Mouse (Mus musculus): Measurements from ENCODE around the gene Gm14444. TPM values are rescaled to one million over a fixed set of nuclear protein-coding genes. Genes with fewer than 3 reads are reported as not detected.

Gene Gm14444
- polyA plus RNA-seq (2014; fragmentation: Illumina TruSeq; extraction: RNeasy Lipid Tissue Mini Kit (QIAGEN cat#74804); ENCODE audit: low read depth, low replicate concordance): 0.61 TPM

GRCm38 (mm10) chr2:175010022-175010421 lies at the start of gene Gm14444:
TSS of gene Gm14444 (plus strand) at chr2:175010241.

DNA sequence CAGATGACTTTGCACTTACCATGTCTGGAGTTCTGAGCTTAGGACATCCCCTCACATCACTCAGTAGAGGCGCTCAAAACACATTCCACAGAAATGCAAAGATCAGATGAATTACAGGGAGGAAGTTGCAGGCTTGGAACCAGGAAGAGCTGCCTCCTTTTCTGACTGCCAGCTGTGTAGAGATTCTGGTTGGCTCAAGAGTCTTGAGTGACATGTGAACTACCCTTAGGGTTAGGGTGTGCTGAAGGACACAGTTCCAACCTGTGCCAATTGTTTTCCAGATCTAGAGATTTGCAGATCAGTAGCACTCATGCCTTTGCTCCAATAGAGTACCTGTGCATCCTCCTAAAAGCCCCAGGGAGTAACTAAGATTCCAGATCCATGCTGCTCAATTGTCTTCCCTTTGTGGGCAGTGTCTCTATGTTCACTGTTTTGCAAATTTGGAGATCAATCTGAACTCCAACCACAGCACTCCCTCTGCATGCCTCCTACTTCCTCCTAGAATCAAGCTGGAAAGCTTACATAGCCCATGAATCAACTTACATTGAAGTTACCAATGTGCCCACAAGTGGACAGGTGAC lies 57.7 kb downstream of the Gm14444 start, which contains the start of gene Gm14393:
Gm14393 (minus strand) TSS at position 101 of the 581 bp plus-strand sequence.

Other genes starting within 250 kb of the Gm14444 start
- 8.4 TPM for gene Edn3, start 249.6 kb upstream of the Gm14444 start, polyA plus RNA-seq (2014; fragmentation: Illumina TruSeq; extraction: RNeasy Lipid Tissue Mini Kit (QIAGEN cat#74804); ENCODE audit: low read depth, low replicate concordance)
- gene Gm14393, start 57.5 kb downstream of the Gm14444 start, polyA plus RNA-seq (2014; fragmentation: Illumina TruSeq; extraction: RNeasy Lipid Tissue Mini Kit (QIAGEN cat#74804); ENCODE audit: low read depth, low replicate concordance): 5.7 TPM
- gene Gm14399, start 131.8 kb downstream of the Gm14444 start, polyA plus RNA-seq (2014; fragmentation: Illumina TruSeq; extraction: RNeasy Lipid Tissue Mini Kit (QIAGEN cat#74804); ENCODE audit: low read depth, low replicate concordance): 42.8 TPM
- 2.2 TPM for gene Gm14443, start 165.6 kb downstream of the Gm14444 start, polyA plus RNA-seq (2014; fragmentation: Illumina TruSeq; extraction: RNeasy Lipid Tissue Mini Kit (QIAGEN cat#74804); ENCODE audit: low read depth, low replicate concordance)
- gene Gm14391, start 196.7 kb downstream of the Gm14444 start, polyA plus RNA-seq (2014; fragmentation: Illumina TruSeq; extraction: RNeasy Lipid Tissue Mini Kit (QIAGEN cat#74804); ENCODE audit: low read depth, low replicate concordance): 27.7 TPM

Measured in kidney, adult 10 weeks (tissue).